Mouse (Mus musculus) thymus, adult 2 months (tissue): Measurements from ENCODE around the gene Mcm10.

Experiments used
- CTCF ChIP-seq: fragments of 200-500 bp; IDR thresholded peaks from 2 replicates; pipeline ENCODE4 v1.5.1; 2012; ENCODE audit warnings: mild to moderate bottlenecking, control low read depth, low read length, moderate library complexity, borderline replicate concordance; ENCODE audit not compliant: control insufficient read depth, poor library complexity, insufficient read depth; ENCODE audit errors: extremely low read depth
- POLR2A ChIP-seq: fragments of 200-500 bp; IDR thresholded peaks from 2 replicates; pipeline ENCODE4 v1.6.1; 2012; ENCODE audit warnings: mild to moderate bottlenecking, low read length, control low read depth, moderate library complexity; ENCODE audit not compliant: control insufficient read depth, poor library complexity, insufficient read depth; ENCODE audit errors: extremely low read depth

- TF ChIP-seq CTCF (no peak), POLR2A (no peak)
These were observed 17.2 kb upstream of the Mcm10 start for GRCm38 (mm10) chr2:5029808-5030207.
